Mouse (Mus musculus) MEL (cell line): ENCODE measurements around the gene Tmem132b. TPM values are rescaled to one million over a fixed set of nuclear protein-coding genes. Genes with fewer than 3 reads are reported as not detected.

Source experiments
- DNase-seq: peaks from one replicate; pipeline ENCODE4 v3.0.0; 2011; ENCODE audit warnings: low read depth, low spot score
- H3K27ac ChIP-seq: 2 replicates; pipeline ENCODE4 v1.5.1; 2012; ENCODE audit warnings: low read depth, mild to moderate bottlenecking, control low read depth, low read length, moderate library complexity; ENCODE audit not compliant: control insufficient read depth
- H3K27me3 ChIP-seq, 2 experiments: fragments of 150-350 bp in 1 of 2; sonication (generic) in 1 of 2; 2 replicates each; pipeline ENCODE4 v1.6.1; 2012; ENCODE audit warnings: low read length in 2 of 2, mild to moderate bottlenecking in 2 of 2, improper control_type of control experiment in 1 of 2, moderate library complexity in 1 of 2; ENCODE audit not compliant: insufficient read depth in 2 of 2, control insufficient read depth in 1 of 2
- H3K36me3 ChIP-seq, 2 experiments: 2 replicates each; pipeline ENCODE4 v1.6.1; 2012 to 2014; ENCODE audit warnings: low read length in 2 of 2, improper control_type of control experiment in 1 of 2, inconsistent platforms in 1 of 2, mild to moderate bottlenecking in 1 of 2; ENCODE audit not compliant: insufficient read depth in 2 of 2, control insufficient read depth in 1 of 2
- H3K4me1 ChIP-seq, 2 experiments: fragments of 150-350 bp in 1 of 2; sonication (generic) in 1 of 2; 2 replicates each; pipeline ENCODE4 v1.6.1; 2012; ENCODE audit warnings: low read length in 2 of 2, improper control_type of control experiment in 1 of 2, mild to moderate bottlenecking in 1 of 2; ENCODE audit not compliant: insufficient read depth in 2 of 2, control insufficient read depth in 1 of 2
- H3K4me3 ChIP-seq, 2 experiments: fragments of 150-350 bp in 1 of 2; sonication (generic) in 1 of 2; 2 replicates each; pipeline ENCODE4 v1.5.1; 2012; ENCODE audit warnings: low read depth in 2 of 2, low read length in 2 of 2, mild to moderate bottlenecking in 2 of 2, moderate library complexity in 2 of 2, control low read depth in 1 of 2, improper control_type of control experiment in 1 of 2; ENCODE audit not compliant: control insufficient read depth in 1 of 2, insufficient read depth in 1 of 2
- H3K79me2 ChIP-seq: 2 replicates; pipeline ENCODE4 v1.6.1; 2012; ENCODE audit warnings: mild to moderate bottlenecking, low read length, moderate library complexity; ENCODE audit not compliant: control insufficient read depth, poor library complexity, insufficient read depth
- H3K9ac ChIP-seq: 2 replicates; pipeline ENCODE4 v1.6.1; 2012; ENCODE audit warnings: low read depth, mild to moderate bottlenecking, control low read depth, low read length, moderate library complexity; ENCODE audit not compliant: control insufficient read depth, poor library complexity, severe bottlenecking
- H3K9me3 ChIP-seq: fragments of 150-350 bp; sonication (generic); replicated peaks from 2 replicates; pipeline ENCODE4 v1.6.1; 2012; ENCODE audit warnings: mild to moderate bottlenecking, low read length, improper control_type of control experiment, moderate library complexity; ENCODE audit not compliant: insufficient read depth
- CHD1 ChIP-seq: IDR thresholded peaks from 2 replicates; pipeline ENCODE4 v1.6.1; 2012; ENCODE audit warnings: low read depth, mild to moderate bottlenecking, inconsistent platforms, low read length, improper control_type of control experiment
- CHD2 ChIP-seq: IDR thresholded peaks from 2 replicates; pipeline ENCODE4 v1.6.1; 2011; ENCODE audit warnings: low read length, improper control_type of control experiment
- CTCF ChIP-seq, 3 experiments: IDR thresholded peaks in 2 of 3; conservative IDR thresholded peaks in 1 of 3; 2 replicates each; pipeline ENCODE4 v1.5.1; 2011 to 2012; ENCODE audit warnings: low read length in 3 of 3, low read depth in 2 of 3, mild to moderate bottlenecking in 2 of 3, improper control_type of control experiment in 1 of 3, inconsistent platforms in 1 of 3, mixed read lengths in 1 of 3, moderate library complexity in 1 of 3; ENCODE audit not compliant: control insufficient read depth in 1 of 3, insufficient read depth in 1 of 3, poor library complexity in 1 of 3, severe bottlenecking in 1 of 3
- ETS1 ChIP-seq: IDR thresholded peaks from 2 replicates; pipeline ENCODE4 v1.6.1; 2012; ENCODE audit warnings: low read depth, mild to moderate bottlenecking, inconsistent platforms, low read length, improper control_type of control experiment, moderate library complexity
- GABPA ChIP-seq: IDR thresholded peaks from 2 replicates; pipeline ENCODE4 v1.6.1; 2012; ENCODE audit warnings: low read depth, mild to moderate bottlenecking, inconsistent platforms, low read length, improper control_type of control experiment, moderate library complexity
- KAT2A ChIP-seq: conservative IDR thresholded peaks from 2 replicates; pipeline ENCODE4 v1.6.1; 2012; ENCODE audit warnings: low read depth, low read length, improper control_type of control experiment, inconsistent platforms
- MAFK ChIP-seq: IDR thresholded peaks from 2 replicates; pipeline ENCODE4 v1.6.1; 2011; ENCODE audit warnings: low read depth, mild to moderate bottlenecking, low read length, improper control_type of control experiment, borderline replicate concordance
- MXI1 ChIP-seq: IDR thresholded peaks from 2 replicates; pipeline ENCODE4 v1.6.1; 2011; ENCODE audit warnings: mild to moderate bottlenecking, low read depth, low read length, improper control_type of control experiment
- NELFE ChIP-seq: IDR thresholded peaks from 2 replicates; pipeline ENCODE4 v1.6.1; 2011; ENCODE audit warnings: low read depth, low read length, improper control_type of control experiment
- NRF1 ChIP-seq: IDR thresholded peaks from 2 replicates; pipeline ENCODE4 v1.6.1; 2014; ENCODE audit warnings: low read depth, mild to moderate bottlenecking, inconsistent platforms, low read length, improper control_type of control experiment, moderate library complexity; ENCODE audit not compliant: poor library complexity, insufficient read depth, severe bottlenecking
- POLR2A ChIP-seq, 2 experiments: IDR thresholded peaks; 2 replicates each; pipeline ENCODE4 v1.6.1; 2011 to 2012; ENCODE audit warnings: low read length in 2 of 2, mild to moderate bottlenecking in 2 of 2, control low read depth in 1 of 2, improper control_type of control experiment in 1 of 2, low read depth in 1 of 2, moderate library complexity in 1 of 2; ENCODE audit not compliant: control insufficient read depth in 1 of 2, insufficient read depth in 1 of 2, poor library complexity in 1 of 2
- SMC3 ChIP-seq: IDR thresholded peaks from 2 replicates; pipeline ENCODE4 v1.6.1; 2011; ENCODE audit warnings: low read depth, low read length, improper control_type of control experiment
- USF2 ChIP-seq, 2 experiments: IDR thresholded peaks; 2 replicates each; pipeline ENCODE4 v1.6.1; 2011 to 2012; ENCODE audit warnings: improper control_type of control experiment in 2 of 2, low read length in 2 of 2, borderline replicate concordance in 1 of 2, inconsistent platforms in 1 of 2, low read depth in 1 of 2, mild to moderate bottlenecking in 1 of 2; ENCODE audit not compliant: insufficient read depth in 1 of 2
- ZKSCAN1 ChIP-seq: IDR thresholded peaks from 2 replicates; pipeline ENCODE4 v1.6.1; 2012; ENCODE audit warnings: low read depth, mild to moderate bottlenecking, inconsistent platforms, low read length, improper control_type of control experiment, moderate library complexity
- ZMIZ1 ChIP-seq: IDR thresholded peaks from 2 replicates; pipeline ENCODE4 v1.6.1; 2012; ENCODE audit warnings: low read depth, mild to moderate bottlenecking, inconsistent platforms, low read length, improper control_type of control experiment, moderate library complexity
- polyA plus RNA-seq, 2 experiments: library from polyadenylated mRNA; stranded (reverse) in 1 of 2; unstranded in 1 of 2; fragments of >175 nt in 1 of 2; fragments of >200 nt in 1 of 2; gene quantifications; 2 replicates each; pipeline versions ENCODE4 v1.2.1 to v1.2.4; 2012; ENCODE audit warnings: low replicate concordance in 2 of 2, low read depth in 1 of 2; ENCODE audit not compliant: insufficient read length in 2 of 2, insufficient read depth in 1 of 2, missing spikeins in 1 of 2
- total RNA-seq: library from RNA; depleted of rRNA; stranded (reverse); fragments of 300-350 nt; gene quantifications from 2 replicates; pipeline ENCODE4 v1.2.3, GENCODE M21; 2012

Gene Tmem132b
- total and polyA plus RNA-seq, 3 experiments = not detected

GRCm38 (mm10) chr5:125502186-125502585, 29.4 kb upstream of the Tmem132b start:
- H3K36me3 ChIP-seq = peaks cover 0 to 2% of the 10 kb centered on the region in 2 experiments; a peak in 2 of 4 replicates
- H3K79me2 ChIP-seq = no peaks in the 10 kb centered on the region
- H3K27me3 ChIP-seq = no peaks in the 10 kb centered on the region
- no peaks in the 10 kb centered on the region for H3K9me3 ChIP-seq
- H3K4me3 ChIP-seq = no peak overlapping the region
- H3K9ac ChIP-seq = no peak overlapping the region
- H3K27ac ChIP-seq = no peak overlapping the region
- TF ChIP-seq MXI1 (no peak), KAT2A (no peak), POLR2A (IDR thresholded peaks at IDR 0.05; ENCODE audit: control insufficient read depth in 1 of 2, insufficient read depth in 1 of 2, low read depth in 1 of 2, low read length in 2 of 2, poor library complexity in 1 of 2) (no peak), MAFK (peak; percentile 24; the same call in 1 of the 2 replicates), GABPA (no peak), ZKSCAN1 (no peak)
- no peaks in the 10 kb centered on the region for H3K4me1 ChIP-seq
- DNase-seq = no peak

- H3K27ac ChIP-seq = no peak overlapping the region
Observed at GRCm38 (mm10) chr5:125503628-125504027, 27.9 kb upstream of the Tmem132b start.

GRCm38 (mm10) chr5:125504692-125505091, 26.9 kb upstream of the Tmem132b start:
- no peak overlapping the region for H3K9ac ChIP-seq
- TF ChIP-seq USF2 (IDR thresholded peaks at IDR 0.05; ENCODE audit: borderline replicate concordance in 1 of 2, insufficient read depth in 1 of 2, low read depth in 1 of 2, low read length in 2 of 2) (no peak), NRF1 (no peak), CHD2 (no peak), SMC3 (no peak), ZMIZ1 (no peak), CHD1 (no peak)
- no peaks in the 10 kb centered on the region for H3K27me3 ChIP-seq
- peaks cover 0 to 2% of the 10 kb centered on the region in 2 experiments; a peak in 2 of 4 replicates for H3K36me3 ChIP-seq
- no peak overlapping the region for H3K4me3 ChIP-seq
- DNase-seq = no peak
- H3K27ac ChIP-seq = no peak overlapping the region
- no peaks in the 10 kb centered on the region for H3K79me2 ChIP-seq
- H3K4me1 ChIP-seq = no peaks in the 10 kb centered on the region
- H3K9me3 ChIP-seq = no peaks in the 10 kb centered on the region

More at GRCm38 (mm10) chr5:125503628-125504027, 27.9 kb upstream of the Tmem132b start:
- Histone ChIP-seq H3K9ac (no peak overlapping the region), H3K27me3 (no peaks in the 10 kb centered on the region), H3K4me1 (no peaks in the 10 kb centered on the region), H3K79me2 (no peaks in the 10 kb centered on the region), H3K4me3 (no peak overlapping the region), H3K9me3 (no peaks in the 10 kb centered on the region), H3K36me3 (peaks cover 0 to 2% of the 10 kb centered on the region in 2 experiments; a peak in 2 of 4 replicates)
- no peak for DNase-seq
- TF ChIP-seq CTCF (IDR thresholded peaks at IDR 0.05 in 2 of 3, conservative IDR thresholded peaks at IDR 0.05 in 1 of 3; ENCODE audit: control insufficient read depth in 1 of 3, insufficient read depth in 1 of 3, low read depth in 2 of 3, low read length in 3 of 3, poor library complexity in 1 of 3, severe bottlenecking in 1 of 3) (no peak), NELFE (no peak), ETS1 (no peak)
